In genomic region chr1:164231937-164232570, GRCm38 (mm10) we compare ENCODE assay signal across 6 mouse cellular contexts. TPM values are rescaled to one million over a fixed set of nuclear protein-coding genes. Genes with fewer than 3 reads are reported as not detected.
DNase-seq lines count a peak whose midpoint lies in the region; ATAC-seq and TF ChIP-seq lines count a peak whose summit lies in the region.
"Not testable (repeated sequence)": the region's sequence is repeated elsewhere in the genome, so short reads cannot be mapped to it uniquely, and the experiment has no call there.

No protein-coding gene starts in this region.

- not testable (repeated sequence) for H3K36me3 ChIP-seq in forebrain, postnatal 0 days (ENCODE audit: insufficient read depth); hindbrain, postnatal 0 days (ENCODE audit: insufficient read depth, low read length); testis, adult 2 months (ENCODE audit: control insufficient read depth, insufficient read depth, low read length)

- peak; percentile 83 for ATAC-seq in forebrain, postnatal 0 days
- peak; percentile 76 for ATAC-seq in frontal cortex, adult (ENCODE audit: low TSS enrichment)
- ATAC-seq in hindbrain, postnatal 0 days, result 0 out of 2 replicates have a peak, but pooled peaks have one; percentile 43

- 50% methylated on average over 2 of the region's 4 CpGs for WGBS in forebrain, postnatal 0 days
- 65% methylated on average over 2 of the region's 4 CpGs for WGBS in hindbrain, postnatal 0 days

- not testable (repeated sequence) for TF ChIP-seq CTCF in forebrain, postnatal 0 days (IDR thresholded peaks at IDR 0.05; ENCODE audit: low read depth); hindbrain, postnatal 0 days (IDR thresholded peaks at IDR 0.05; ENCODE audit: low read depth); layer of hippocampus, adult 2 months (conservative IDR thresholded peaks at IDR 0.05); testis, adult 2 months (IDR thresholded peaks at IDR 0.05; ENCODE audit: control insufficient read depth, insufficient read depth, insufficient replicate concordance, low read depth, low read length)

- not testable (repeated sequence) for H3K27ac ChIP-seq in forebrain, postnatal 0 days (ENCODE audit: low read depth, low read length); hindbrain, postnatal 0 days; testis, adult 2 months (ENCODE audit: control insufficient read depth, insufficient read depth, low read depth, low read length)
- H3K27ac ChIP-seq in layer of hippocampus, adult 2 months, result peak overlapping the region; percentile 62; the same call in 1 of the 2 replicates

- H3K9me3 ChIP-seq in forebrain, postnatal 0 days (ENCODE audit: low read length); hindbrain, postnatal 0 days (ENCODE audit: low read length): not testable (repeated sequence)

- not testable (repeated sequence) for H3K27me3 ChIP-seq in forebrain, postnatal 0 days (ENCODE audit: insufficient read depth, low read length); hindbrain, postnatal 0 days (ENCODE audit: insufficient read depth, low read length); testis, adult 2 months (ENCODE audit: control insufficient read depth, insufficient read depth, low read length)

- H3K4me2 ChIP-seq in forebrain, postnatal 0 days (ENCODE audit: low read depth); hindbrain, postnatal 0 days (ENCODE audit: low read depth, low read length): not testable (repeated sequence)

- not testable (repeated sequence) for TF ChIP-seq POLR2A in testis, adult 2 months (IDR thresholded peaks at IDR 0.05; ENCODE audit: control insufficient read depth, low read depth, low read length)

- H3K4me3 ChIP-seq in forebrain, postnatal 0 days (ENCODE audit: low read depth, low read length); hindbrain, postnatal 0 days (ENCODE audit: low read length); layer of hippocampus, adult 2 months: not testable (repeated sequence)
- peak overlapping the region; percentile 54; the same call in 1 of the 2 replicates for H3K4me3 ChIP-seq in testis, adult 2 months (ENCODE audit: control insufficient read depth, low read depth, low read length)

- not testable (repeated sequence) for H3K4me1 ChIP-seq in forebrain, postnatal 0 days (ENCODE audit: insufficient read depth); hindbrain, postnatal 0 days (ENCODE audit: insufficient read depth, low read length); testis, adult 2 months (ENCODE audit: control insufficient read depth, insufficient read depth, low read length)

- H3K9ac ChIP-seq in forebrain, postnatal 0 days; hindbrain, postnatal 0 days (replicated peaks; ENCODE audit: low read length): not testable (repeated sequence)

- peak; percentile 19 for DNase-seq in brain, adult 2 months (ENCODE audit: low read depth, low spot score)
- DNase-seq in forebrain, postnatal 0 days, result peak; percentile 20
- DNase-seq in hindbrain, postnatal 0 days (ENCODE audit: low spot score); layer of hippocampus, adult 2 months (ENCODE audit: low spot score in 2 of 2): not testable (repeated sequence)

RNA-seq across cellular contexts. Expression of gene Slc19a2, which starts 16.8 kb away (rescaled TPM):
- total RNA-seq in forebrain, postnatal 0 days (2014; rRNA removed), result 11.3 and 16.6 TPM in 2 replicates
- 6.6 and 7.5 TPM in 2 replicates for polyA plus RNA-seq in forebrain, postnatal 0 days (2015; fragmentation: Nextera tagmentation; extraction: Ambion mirVana)
- 19.3 and 21.0 TPM in 2 replicates for total RNA-seq in hindbrain, postnatal 0 days (2014; rRNA removed)
- 9.7 and 10.3 TPM in 2 replicates for polyA plus RNA-seq in hindbrain, postnatal 0 days (2015; fragmentation: Nextera tagmentation; extraction: Ambion mirVana)
- total RNA-seq in layer of hippocampus, adult 2 months (2021), result 10 to 100 TPM; 10.1 to 15.3 TPM
- polyA plus RNA-seq in testis, adult 2 months (2012; rRNA removed), result 17.8 and 23.3 TPM in 2 replicates

RNA-seq across cellular contexts. Expression of gene Ccdc181, which starts 43.3 kb away (rescaled TPM):
- total RNA-seq in forebrain, postnatal 0 days (2014; rRNA removed), result 20.1 and 21.2 TPM in 2 replicates
- 24.2 and 28.1 TPM in 2 replicates for polyA plus RNA-seq in forebrain, postnatal 0 days (2015; fragmentation: Nextera tagmentation; extraction: Ambion mirVana)
- 5.8 and 6.4 TPM in 2 replicates for total RNA-seq in hindbrain, postnatal 0 days (2014; rRNA removed)
- 24.6 and 25.0 TPM in 2 replicates for polyA plus RNA-seq in hindbrain, postnatal 0 days (2015; fragmentation: Nextera tagmentation; extraction: Ambion mirVana)
- total RNA-seq in layer of hippocampus, adult 2 months (2021), result 10 to 100 TPM; 21.7 to 24.8 TPM
- polyA plus RNA-seq in testis, adult 2 months (2012; rRNA removed), result 112 TPM in 2 replicates
